18 mouse cellular contexts compared by ENCODE assay signal in the genomic region with DNA sequence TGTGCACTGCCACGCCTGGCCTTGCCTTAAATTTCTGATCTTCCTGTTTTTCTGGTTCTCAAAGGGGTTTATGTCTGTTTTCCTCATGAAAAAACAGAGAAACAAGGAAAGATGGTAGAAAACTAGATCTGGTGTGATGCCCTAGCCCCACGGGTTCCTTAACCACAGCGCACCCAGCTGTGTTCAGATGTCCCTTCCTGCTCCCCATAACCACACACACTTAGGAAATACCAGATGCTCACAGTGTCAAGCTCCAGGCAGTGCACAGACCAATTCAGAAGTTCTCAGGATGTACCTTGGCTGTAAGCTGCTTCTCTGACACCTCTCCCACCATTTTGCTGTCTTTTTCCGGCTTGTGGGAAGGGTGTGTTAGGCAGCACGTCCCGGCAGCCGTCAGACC. TPM values are rescaled to one million over a fixed set of nuclear protein-coding genes. Genes with fewer than 3 reads are reported as not detected.
DNase-seq lines count a peak whose midpoint lies in the region; ATAC-seq and TF ChIP-seq lines count a peak whose summit lies in the region.
"Had no signal": no experiment of that assay in that cellular context is flagged by ENCODE, and none has a peak within 500 bp of the region (broad histone marks: within the 10 kb centered on the region; RNA-seq: fewer than 3 reads in every experiment).

No protein-coding gene starts in this region.

- no peak overlapping the region for H3K4me2 ChIP-seq in limb, embryonic 15.5 days
- H3K4me2 ChIP-seq in liver, embryonic 15.5 days, result no peak overlapping the region
- H3K4me2 ChIP-seq in stomach, embryonic 16.5 days (ENCODE audit: low read depth, low read length), result no peak overlapping the region
- H3K4me2 ChIP-seq in hindbrain, embryonic 14.5 days (replicated peaks), result no peak overlapping the region
- H3K4me2 ChIP-seq: heart, embryonic 11.5 days; hindbrain, embryonic 15.5 days had no signal

- peaks cover 81% of the 10 kb centered on the region for H3K36me3 ChIP-seq in limb, embryonic 15.5 days
- H3K36me3 ChIP-seq in limb, embryonic 10.5 days, result peaks cover 73% of the 10 kb centered on the region
- H3K36me3 ChIP-seq in liver, embryonic 15.5 days (replicated peaks), result peaks cover 72% of the 10 kb centered on the region
- H3K36me3 ChIP-seq in stomach, embryonic 16.5 days (ENCODE audit: control insufficient read depth, insufficient read depth, low read length), result peaks cover 14% of the 10 kb centered on the region
- H3K36me3 ChIP-seq in hindbrain, embryonic 14.5 days (replicated peaks; ENCODE audit: control insufficient read depth, insufficient read depth), result peaks cover 45% of the 10 kb centered on the region

- 0 out of 2 replicates have a peak overlapping the region, but pooled peaks have one; percentile 38 for H3K27ac ChIP-seq in limb, embryonic 15.5 days
- no peak overlapping the region for H3K27ac ChIP-seq in limb, embryonic 10.5 days
- peak overlapping the region; percentile 85 for H3K27ac ChIP-seq in bone marrow macrophage, adult 2 months (ENCODE audit: insufficient read depth, low read depth, low read length)
- H3K27ac ChIP-seq in liver, embryonic 15.5 days (replicated peaks), result peak overlapping the region; percentile 24
- peak overlapping the region; percentile 12 for H3K27ac ChIP-seq in stomach, embryonic 16.5 days (ENCODE audit: low read length)
- H3K27ac ChIP-seq in hindbrain, embryonic 14.5 days, result no peak overlapping the region
- H3K27ac ChIP-seq: hindbrain, embryonic 15.5 days had no signal

- no peak for DNase-seq in limb, embryonic 10.5 days (ENCODE audit: low spot score)
- DNase-seq in cerebellum, adult 11-12 months, result no peak
- no peak for DNase-seq in hindbrain, embryonic 14.5 days (ENCODE audit: low spot score)
- DNase-seq in right cerebral cortex, postnatal 36 days (ENCODE audit: low spot score in 2 of 2), result no peak
- DNase-seq: cerebellum, adult 11 months; gastrocnemius, postnatal 36 days; kidney, adult 18-20 months; kidney, postnatal 4 days; spleen, adult 18-20 months had no signal

- no peak for ATAC-seq in limb, embryonic 15.5 days (ENCODE audit: insufficient number of reproducible peaks, low FRiP score, low TSS enrichment, low read depth)
- no peak for ATAC-seq in liver, embryonic 15.5 days (ENCODE audit: insufficient read depth)
- ATAC-seq in stomach, embryonic 16.5 days (ENCODE audit: insufficient read depth, low FRiP score), result no peak
- no peak for ATAC-seq in hindbrain, embryonic 14.5 days (ENCODE audit: low FRiP score)
- ATAC-seq: forebrain, embryonic 14.5 days; midbrain, embryonic 16.5 days had no signal

- TF ChIP-seq CTCF in bone marrow macrophage, adult 2 months (IDR thresholded peaks at IDR 0.05; ENCODE audit: low read depth, low read length), result no peak

- H3K27me3 ChIP-seq in limb, embryonic 15.5 days, result no peaks in the 10 kb centered on the region
- H3K27me3 ChIP-seq in limb, embryonic 10.5 days (ENCODE audit: low read depth, poor library complexity, severe bottlenecking), result no peaks in the 10 kb centered on the region
- H3K27me3 ChIP-seq in liver, embryonic 15.5 days, result no peaks in the 10 kb centered on the region
- H3K27me3 ChIP-seq in stomach, embryonic 16.5 days (ENCODE audit: control insufficient read depth, insufficient read depth, low read length), result no peaks in the 10 kb centered on the region
- no peaks in the 10 kb centered on the region for H3K27me3 ChIP-seq in hindbrain, embryonic 14.5 days (ENCODE audit: control insufficient read depth, insufficient read depth, low read length)
- H3K27me3 ChIP-seq: hindbrain, embryonic 15.5 days had no signal

- no peak overlapping the region for H3K9ac ChIP-seq in limb, embryonic 15.5 days
- no peak overlapping the region for H3K9ac ChIP-seq in liver, embryonic 15.5 days
- H3K9ac ChIP-seq in stomach, embryonic 16.5 days (ENCODE audit: low read length), result no peak overlapping the region
- H3K9ac ChIP-seq in hindbrain, embryonic 14.5 days, result no peak overlapping the region
- H3K9ac ChIP-seq: hindbrain, embryonic 15.5 days had no signal

- WGBS in limb, embryonic 15.5 days, result 70% methylated on average over 7 of the region's 7 CpGs
- 88% methylated on average over 7 of the region's 7 CpGs for WGBS in limb, embryonic 10.5 days
- WGBS in liver, embryonic 15.5 days (ENCODE audit: insufficient replicate concordance), result 54% methylated on average over 7 of the region's 7 CpGs
- WGBS in stomach, embryonic 16.5 days, result 83% methylated on average over 7 of the region's 7 CpGs
- WGBS in hindbrain, embryonic 14.5 days, result 92% methylated on average over 7 of the region's 7 CpGs

- H3K4me3 ChIP-seq in limb, embryonic 15.5 days, result no peak overlapping the region
- H3K4me3 ChIP-seq in limb, embryonic 10.5 days, result no peak overlapping the region
- H3K4me3 ChIP-seq in bone marrow macrophage, adult 2 months (ENCODE audit: insufficient read depth, low read length), result no peak overlapping the region
- H3K4me3 ChIP-seq in liver, embryonic 15.5 days (replicated peaks), result no peak overlapping the region
- no peak overlapping the region for H3K4me3 ChIP-seq in stomach, embryonic 16.5 days (replicated peaks; ENCODE audit: low read length)
- H3K4me3 ChIP-seq in hindbrain, embryonic 14.5 days (replicated peaks; ENCODE audit: low read length), result no peak overlapping the region
- H3K4me3 ChIP-seq: hindbrain, embryonic 15.5 days had no signal

- TF ChIP-seq POLR2A in bone marrow macrophage, adult 2 months (IDR thresholded peaks at IDR 0.05; ENCODE audit: borderline replicate concordance, low read depth, low read length), result no peak

- H3K4me1 ChIP-seq in limb, embryonic 15.5 days, result peaks cover 15% of the 10 kb centered on the region; the same call in 1 of the 2 replicates
- H3K4me1 ChIP-seq in limb, embryonic 10.5 days, result peaks cover 9% of the 10 kb centered on the region; the same call in 1 of the 2 replicates
- peaks cover 32% of the 10 kb centered on the region for H3K4me1 ChIP-seq in bone marrow macrophage, adult 2 months (ENCODE audit: control insufficient read depth, insufficient read depth, low read length)
- peaks cover 57% of the 10 kb centered on the region for H3K4me1 ChIP-seq in liver, embryonic 15.5 days (replicated peaks)
- H3K4me1 ChIP-seq in stomach, embryonic 16.5 days (ENCODE audit: control insufficient read depth, insufficient read depth, low read length), result no peaks in the 10 kb centered on the region
- H3K4me1 ChIP-seq in hindbrain, embryonic 14.5 days (replicated peaks; ENCODE audit: control insufficient read depth, insufficient read depth, low read length), result no peaks in the 10 kb centered on the region
- H3K4me1 ChIP-seq: hindbrain, embryonic 15.5 days had no signal

- H3K9me3 ChIP-seq in limb, embryonic 15.5 days, result no peaks in the 10 kb centered on the region
- no peaks in the 10 kb centered on the region for H3K9me3 ChIP-seq in limb, embryonic 10.5 days (replicated peaks)
- H3K9me3 ChIP-seq in liver, embryonic 15.5 days (replicated peaks), result no peaks in the 10 kb centered on the region
- H3K9me3 ChIP-seq in stomach, embryonic 16.5 days (replicated peaks; ENCODE audit: control insufficient read depth, low read length), result no peaks in the 10 kb centered on the region
- H3K9me3 ChIP-seq in hindbrain, embryonic 14.5 days (ENCODE audit: control insufficient read depth, low read length), result no peaks in the 10 kb centered on the region
- H3K9me3 ChIP-seq: G1E; hindbrain, embryonic 15.5 days had no signal

RNA-seq across cellular contexts. Expression of a gene that starts 12.4 kb away (rescaled TPM):
- 22.7 and 31.6 TPM in 2 replicates for polyA plus RNA-seq in limb, embryonic 15.5 days (2015; fragmentation: Nextera tagmentation; extraction: Ambion mirVana)
- polyA plus RNA-seq in limb, embryonic 10.5 days (2016; fragmentation: Nextera tagmentation; extraction: Ambion mirVana), result 27.7 and 30.5 TPM in 2 replicates
- 15.6 and 16.6 TPM in 2 replicates for polyA plus RNA-seq in bone marrow macrophage, adult 2 months (2012; ENCODE audit: insufficient read depth, insufficient read length, missing spikeins)
- polyA plus RNA-seq in liver, embryonic 15.5 days (2015; fragmentation: Nextera tagmentation; extraction: Ambion mirVana), result 9.0 and 9.5 TPM in 2 replicates
- polyA plus RNA-seq in stomach, embryonic 16.5 days (2015; fragmentation: Nextera tagmentation; extraction: Ambion mirVana), result 18.9 and 21.2 TPM in 2 replicates
- 63.8 and 66.0 TPM in 2 replicates for polyA plus RNA-seq in hindbrain, embryonic 14.5 days (2014; fragmentation: Nextera tagmentation; extraction: Ambion mirVana)

RNA-seq across cellular contexts. Expression of a gene that starts 12.7 kb away (rescaled TPM):
- 12.5 and 15.1 TPM in 2 replicates for polyA plus RNA-seq in limb, embryonic 15.5 days (2015; fragmentation: Nextera tagmentation; extraction: Ambion mirVana)
- polyA plus RNA-seq in limb, embryonic 10.5 days (2016; fragmentation: Nextera tagmentation; extraction: Ambion mirVana), result 1.2 and 1.6 TPM in 2 replicates
- 11.1 and 15.4 TPM in 2 replicates for polyA plus RNA-seq in bone marrow macrophage, adult 2 months (2012; ENCODE audit: insufficient read depth, insufficient read length, missing spikeins)
- polyA plus RNA-seq in liver, embryonic 15.5 days (2015; fragmentation: Nextera tagmentation; extraction: Ambion mirVana), result 2.1 and 2.8 TPM in 2 replicates
- polyA plus RNA-seq in stomach, embryonic 16.5 days (2015; fragmentation: Nextera tagmentation; extraction: Ambion mirVana), result 6.8 and 13.2 TPM in 2 replicates
- polyA plus RNA-seq in hindbrain, embryonic 14.5 days (2014; fragmentation: Nextera tagmentation; extraction: Ambion mirVana), result 0.24 and 0.52 TPM in 2 replicates

RNA-seq across cellular contexts. Expression of a gene that starts 13.2 kb away (rescaled TPM):
- 49.8 and 53.1 TPM in 2 replicates for polyA plus RNA-seq in limb, embryonic 15.5 days (2015; fragmentation: Nextera tagmentation; extraction: Ambion mirVana)
- 25.8 and 33.0 TPM in 2 replicates for polyA plus RNA-seq in limb, embryonic 10.5 days (2016; fragmentation: Nextera tagmentation; extraction: Ambion mirVana)
- polyA plus RNA-seq in bone marrow macrophage, adult 2 months (2012; ENCODE audit: insufficient read depth, insufficient read length, missing spikeins), result 50.7 and 70.7 TPM in 2 replicates
- polyA plus RNA-seq in liver, embryonic 15.5 days (2015; fragmentation: Nextera tagmentation; extraction: Ambion mirVana), result 18.8 and 20.9 TPM in 2 replicates
- 54.6 and 62.0 TPM in 2 replicates for polyA plus RNA-seq in stomach, embryonic 16.5 days (2015; fragmentation: Nextera tagmentation; extraction: Ambion mirVana)
- polyA plus RNA-seq in hindbrain, embryonic 14.5 days (2014; fragmentation: Nextera tagmentation; extraction: Ambion mirVana), result 37.8 and 38.9 TPM in 2 replicates

RNA-seq across cellular contexts. Expression of a gene that starts 20.3 kb away (rescaled TPM):
- polyA plus RNA-seq in limb, embryonic 15.5 days (2015; fragmentation: Nextera tagmentation; extraction: Ambion mirVana), result 154 and 157 TPM in 2 replicates
- polyA plus RNA-seq in limb, embryonic 10.5 days (2016; fragmentation: Nextera tagmentation; extraction: Ambion mirVana), result 131 and 144 TPM in 2 replicates
- 173 and 186 TPM in 2 replicates for polyA plus RNA-seq in bone marrow macrophage, adult 2 months (2012; ENCODE audit: insufficient read depth, insufficient read length, missing spikeins)
- polyA plus RNA-seq in liver, embryonic 15.5 days (2015; fragmentation: Nextera tagmentation; extraction: Ambion mirVana), result 110 and 114 TPM in 2 replicates
- 148 and 155 TPM in 2 replicates for polyA plus RNA-seq in stomach, embryonic 16.5 days (2015; fragmentation: Nextera tagmentation; extraction: Ambion mirVana)
- polyA plus RNA-seq in hindbrain, embryonic 14.5 days (2014; fragmentation: Nextera tagmentation; extraction: Ambion mirVana), result 81.8 and 88.3 TPM in 2 replicates

RNA-seq across cellular contexts. Expression of a gene that starts 43.3 kb away (rescaled TPM):
- polyA plus RNA-seq in limb, embryonic 15.5 days (2015; fragmentation: Nextera tagmentation; extraction: Ambion mirVana), result 15.6 and 17.2 TPM in 2 replicates
- polyA plus RNA-seq in limb, embryonic 10.5 days (2016; fragmentation: Nextera tagmentation; extraction: Ambion mirVana), result 0.35 and 0.79 TPM in 2 replicates
- polyA plus RNA-seq in bone marrow macrophage, adult 2 months (2012; ENCODE audit: insufficient read depth, insufficient read length, missing spikeins), result not detected in 2 replicates
- polyA plus RNA-seq in liver, embryonic 15.5 days (2015; fragmentation: Nextera tagmentation; extraction: Ambion mirVana), result not detected in 2 replicates
- polyA plus RNA-seq in stomach, embryonic 16.5 days (2015; fragmentation: Nextera tagmentation; extraction: Ambion mirVana), result 9.2 and 11.6 TPM in 2 replicates
- polyA plus RNA-seq in hindbrain, embryonic 14.5 days (2014; fragmentation: Nextera tagmentation; extraction: Ambion mirVana), result 0.27 TPM in 1 of 2 replicates, not detected in the other
- polyA plus RNA-seq: forebrain, embryonic 14.5 days; heart, embryonic 11.5 days; midbrain, embryonic 16.5 days had no signal

Comparison
In these comparisons a context has a peak if more than half of its experiments do, and no peak if none do; other contexts are left out.
1. H3K27ac ChIP-seq: peak in limb, embryonic 15.5 days (single experiment), bone marrow macrophage, adult 2 months (single experiment), liver, embryonic 15.5 days (single experiment) and stomach, embryonic 16.5 days (single experiment); none in limb, embryonic 10.5 days (single experiment) and hindbrain, embryonic 14.5 days (single experiment).